Mouse (Mus musculus) c-Kit-positive CD71-positive TER-119-positive erythroid progenitor cells, embryonic 14.5 days (primary cell): ENCODE measurements at regions not wholly inside any gene's neighbourhood (a gene's known extent, or its start where the extent isn't known, plus 50 kb on each side); places are given as distances from the start of the nearest gene placed in this dataset.

ENCODE experiments used
- DNase-seq: peaks from one replicate; pipeline ENCODE4 v3.0.0-alpha.2; 2013; ENCODE audit warnings: low spot score

GRCm38 (mm10) chr11:45241671-45242070 lies 610.2 kb upstream of the Clint1 start:
- no peak for DNase-seq

GRCm38 (mm10) chr11:45244796-45245195 lies 607.1 kb upstream of the Clint1 start:
- no peak for DNase-seq

GRCm38 (mm10) chr11:45256019-45256418 lies 595.8 kb upstream of the Clint1 start:
- DNase-seq: no peak

DNA sequence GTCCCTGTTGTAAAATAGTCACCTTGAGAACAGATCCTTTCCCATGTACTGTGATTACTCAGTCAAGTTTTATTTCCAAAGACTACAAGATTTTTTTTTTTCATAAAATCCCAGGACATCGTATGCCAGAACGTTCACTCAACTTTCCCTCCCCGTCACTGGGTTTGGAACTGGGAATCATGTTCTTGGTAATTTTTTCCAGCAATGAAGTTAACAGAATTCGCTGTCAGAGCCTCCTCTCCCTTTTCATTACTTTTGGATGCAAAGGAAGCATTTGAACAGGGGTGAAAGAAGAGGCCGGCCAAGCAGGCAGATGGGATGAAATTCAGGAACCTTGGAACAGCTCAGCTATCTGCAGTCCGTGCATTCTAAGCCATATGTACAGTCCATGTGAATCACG lies 589.7 kb upstream of the Clint1 start:
- no peak for DNase-seq

GRCm38 (mm10) chr11:45264001-45264400 lies 587.9 kb upstream of the Clint1 start:
- DNase-seq: no peak

GRCm38 (mm10) chr11:45265171-45265988 lies 586.5 kb upstream of the Clint1 start:
- no peak for DNase-seq

DNA sequence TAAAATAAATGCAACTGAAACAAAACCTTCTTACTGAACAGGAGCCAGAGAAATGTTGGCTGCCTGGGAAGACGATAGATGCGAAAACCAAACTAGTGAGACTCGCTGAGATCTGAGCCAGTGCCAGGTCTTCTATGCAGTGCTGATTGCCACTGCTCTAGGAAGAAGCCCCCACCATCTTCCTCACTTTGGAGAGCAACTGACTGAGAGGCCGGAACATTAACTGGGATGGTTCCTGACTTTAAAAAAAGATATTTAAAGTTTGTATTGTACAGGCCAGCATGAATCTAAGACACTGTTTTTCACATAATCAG lies 585.9 kb upstream of the Clint1 start:
- no peak for DNase-seq

DNA sequence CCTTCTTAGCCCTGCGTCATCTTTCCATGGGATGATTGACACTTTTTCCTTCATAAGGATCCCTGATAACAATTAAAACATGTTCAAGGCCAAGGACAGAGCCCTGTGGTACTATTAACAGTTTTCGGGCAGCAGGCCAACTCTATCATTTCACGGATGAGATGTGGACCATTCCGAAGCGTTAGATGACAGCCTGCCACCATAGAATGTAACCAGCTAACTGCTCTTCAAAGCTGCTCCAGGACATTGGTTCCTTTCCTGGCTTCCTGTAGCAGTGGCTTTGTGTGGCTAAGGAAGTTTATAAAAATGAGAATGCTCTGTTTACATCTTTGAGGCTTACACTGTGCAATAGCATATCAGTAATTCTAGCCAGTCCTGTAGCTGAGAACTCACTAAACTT lies 582.6 kb upstream of the Clint1 start:
- no peak for DNase-seq

DNA sequence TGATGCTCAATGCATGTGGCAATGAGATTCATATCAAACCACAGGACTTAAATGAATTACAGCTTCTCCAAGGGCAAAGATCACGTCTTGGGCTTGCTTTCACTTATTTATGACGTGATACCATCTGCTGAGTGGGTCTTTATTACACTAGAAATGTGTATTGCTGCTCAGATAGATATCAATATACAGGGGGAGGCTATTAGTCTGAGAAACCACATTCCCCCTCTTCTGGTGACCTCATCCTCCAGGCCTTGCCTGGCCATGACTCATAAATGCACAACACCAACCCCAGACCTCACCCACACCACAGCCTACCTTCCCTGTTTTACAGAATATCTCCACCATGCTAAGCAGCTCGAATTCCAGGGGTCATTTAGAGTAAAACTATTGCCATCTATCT lies 580.6 kb upstream of the Clint1 start:
- DNase-seq: no peak

DNA sequence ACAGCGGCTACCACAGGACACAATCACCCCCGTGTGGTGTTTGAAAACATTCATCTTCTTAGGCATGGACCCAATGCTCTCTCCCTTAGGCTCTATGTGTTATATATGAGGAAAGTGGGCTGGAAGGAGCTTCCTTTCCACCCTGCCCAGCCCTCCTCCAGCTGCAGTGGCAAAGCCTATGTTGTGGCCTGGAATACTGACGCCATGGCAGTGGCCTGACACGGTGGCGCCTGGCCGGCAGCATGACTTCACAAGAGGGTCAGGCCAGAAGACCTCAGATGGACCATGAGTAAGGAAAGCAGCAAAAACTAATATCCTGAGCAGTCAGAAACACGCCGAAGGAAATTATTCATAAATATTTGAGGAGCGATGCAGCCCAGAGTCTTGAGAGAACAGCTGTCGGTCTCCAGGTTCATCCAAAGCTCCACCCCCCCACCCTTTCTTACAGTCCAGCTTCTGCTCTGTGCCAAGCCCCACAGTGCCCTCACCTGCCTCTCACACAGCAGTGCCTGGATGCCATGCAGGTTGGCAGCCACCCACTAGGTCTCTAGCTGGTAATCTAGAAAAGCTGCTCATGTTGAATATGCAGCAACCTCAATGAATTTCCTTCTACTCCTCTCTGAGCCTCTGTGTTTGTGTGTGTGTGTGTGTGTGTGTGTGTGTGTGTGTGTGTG lies 577.3 kb upstream of the Clint1 start:
- no peak for DNase-seq

- no peak for DNase-seq
Observed at GRCm38 (mm10) chr11:45275170-45275569, 576.7 kb upstream of the Clint1 start.

DNA sequence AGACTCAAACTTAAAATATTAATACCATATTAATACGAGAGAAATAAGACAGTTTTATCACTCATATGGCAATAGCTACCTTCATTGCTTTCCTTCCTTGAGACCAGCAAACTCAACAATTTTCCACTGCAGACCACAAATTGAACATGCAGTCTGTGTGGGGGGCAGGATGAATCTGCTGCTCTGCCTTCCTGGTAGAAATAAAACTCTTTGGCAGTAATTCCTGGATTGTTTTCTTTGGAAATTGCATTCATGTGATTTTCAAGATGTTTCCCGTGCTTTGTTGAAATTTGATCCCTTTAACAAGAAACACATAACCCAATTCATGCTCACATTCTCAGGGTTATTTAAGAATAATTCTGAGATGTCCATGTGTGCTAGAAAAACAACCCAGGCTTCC lies 555.1 kb upstream of the Clint1 start:
- DNase-seq: no peak

DNA sequence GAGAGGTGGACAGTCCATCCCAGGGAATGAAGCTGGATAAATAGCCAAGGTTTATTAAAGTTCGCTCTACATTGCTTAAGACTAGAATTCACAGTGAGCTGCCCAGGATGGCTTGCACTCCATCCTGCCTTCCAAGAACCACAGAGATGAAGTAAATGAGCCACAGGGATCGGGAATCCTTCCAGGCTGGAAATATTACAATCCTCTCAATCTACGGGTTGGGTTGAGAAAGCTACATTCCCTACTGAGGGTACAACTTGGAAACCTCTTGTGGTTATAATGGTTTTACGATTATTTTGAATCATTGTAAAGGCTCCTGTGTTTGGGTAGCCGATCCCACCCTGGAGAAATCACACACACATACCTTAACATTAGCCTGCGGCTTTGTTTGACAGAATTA lies 539.9 kb upstream of the Clint1 start:
- DNase-seq: no peak

- DNase-seq: no peak
Observed at GRCm38 (mm10) chr11:45323766-45324165, 528.1 kb upstream of the Clint1 start.

DNA sequence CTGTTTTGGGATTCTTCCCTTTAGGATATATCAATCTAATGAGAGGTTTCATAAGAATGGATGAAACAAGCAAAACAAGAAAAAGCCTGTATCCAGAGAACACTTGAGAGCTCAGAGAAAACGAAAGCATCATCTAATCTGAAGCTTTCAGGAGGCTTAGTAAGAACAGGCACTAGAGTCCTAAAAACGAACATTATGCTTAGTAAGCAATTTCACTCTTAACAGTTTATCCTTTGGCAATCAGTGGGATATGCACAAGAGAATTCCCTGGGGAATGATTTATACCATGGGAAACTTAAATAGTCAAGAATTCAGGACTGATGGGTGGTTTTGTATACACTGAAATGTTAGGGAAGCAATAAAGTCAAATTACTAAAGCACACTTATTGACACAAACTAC lies 521.5 kb upstream of the Clint1 start:
- no peak for DNase-seq

DNA sequence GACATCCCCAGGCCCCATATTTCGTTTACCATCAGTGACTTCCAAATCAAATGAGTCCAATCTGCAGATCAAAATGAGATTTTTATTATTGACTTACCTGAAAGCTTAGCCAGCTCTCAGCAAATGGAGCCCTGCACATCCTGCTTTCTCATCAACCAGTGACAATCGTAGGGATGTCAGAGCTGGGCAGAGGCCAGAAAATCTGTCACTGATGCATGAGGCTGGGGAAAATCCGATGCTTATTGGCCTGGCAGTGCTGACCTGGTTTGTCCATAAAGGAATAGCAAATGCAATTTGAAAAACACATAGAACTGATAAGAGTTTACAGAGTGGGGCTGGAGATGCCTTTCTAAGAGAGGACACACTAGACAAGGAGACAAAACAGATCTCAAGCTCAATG lies 518.1 kb upstream of the Clint1 start:
- DNase-seq: no peak

DNA sequence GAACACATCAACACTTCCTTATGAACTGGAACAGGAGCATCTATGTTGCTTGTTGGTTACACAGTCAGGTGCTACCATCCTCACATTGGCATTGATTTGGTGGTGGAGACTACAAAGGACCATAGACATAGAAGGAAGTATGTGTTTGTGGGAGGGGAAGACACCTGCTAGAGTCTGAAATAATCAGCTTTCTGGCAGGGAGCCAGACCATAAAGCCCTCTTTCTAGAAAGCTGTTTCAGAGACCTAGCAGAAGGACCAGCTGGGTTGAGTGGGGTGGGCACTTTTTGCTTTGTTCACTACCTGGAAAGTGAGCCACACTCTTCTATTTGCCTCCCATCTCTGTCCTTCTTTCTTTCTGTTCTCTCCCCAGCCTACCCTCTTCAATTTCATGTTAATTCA lies 502.5 kb upstream of the Clint1 start:
- no peak for DNase-seq

DNA sequence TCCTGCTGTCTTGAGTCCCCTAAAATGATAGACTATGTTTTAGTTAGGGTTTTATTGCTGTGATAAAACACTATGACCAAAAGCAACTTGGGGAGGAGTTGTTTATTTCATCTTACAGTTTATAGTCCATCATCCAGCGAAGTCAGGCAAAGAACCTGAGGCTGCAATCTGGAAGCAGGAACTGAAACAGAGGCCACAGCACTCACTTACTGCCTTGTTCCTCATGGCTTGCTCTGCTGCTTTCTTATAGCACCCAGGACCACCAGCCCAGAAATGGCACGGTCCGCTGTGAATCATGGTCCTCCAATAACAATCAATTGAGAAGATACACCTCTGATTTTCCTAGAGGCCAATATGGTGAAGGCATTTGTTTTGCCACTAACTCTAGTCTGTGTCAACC lies 486.5 kb upstream of the Clint1 start:
- DNase-seq: no peak

DNA sequence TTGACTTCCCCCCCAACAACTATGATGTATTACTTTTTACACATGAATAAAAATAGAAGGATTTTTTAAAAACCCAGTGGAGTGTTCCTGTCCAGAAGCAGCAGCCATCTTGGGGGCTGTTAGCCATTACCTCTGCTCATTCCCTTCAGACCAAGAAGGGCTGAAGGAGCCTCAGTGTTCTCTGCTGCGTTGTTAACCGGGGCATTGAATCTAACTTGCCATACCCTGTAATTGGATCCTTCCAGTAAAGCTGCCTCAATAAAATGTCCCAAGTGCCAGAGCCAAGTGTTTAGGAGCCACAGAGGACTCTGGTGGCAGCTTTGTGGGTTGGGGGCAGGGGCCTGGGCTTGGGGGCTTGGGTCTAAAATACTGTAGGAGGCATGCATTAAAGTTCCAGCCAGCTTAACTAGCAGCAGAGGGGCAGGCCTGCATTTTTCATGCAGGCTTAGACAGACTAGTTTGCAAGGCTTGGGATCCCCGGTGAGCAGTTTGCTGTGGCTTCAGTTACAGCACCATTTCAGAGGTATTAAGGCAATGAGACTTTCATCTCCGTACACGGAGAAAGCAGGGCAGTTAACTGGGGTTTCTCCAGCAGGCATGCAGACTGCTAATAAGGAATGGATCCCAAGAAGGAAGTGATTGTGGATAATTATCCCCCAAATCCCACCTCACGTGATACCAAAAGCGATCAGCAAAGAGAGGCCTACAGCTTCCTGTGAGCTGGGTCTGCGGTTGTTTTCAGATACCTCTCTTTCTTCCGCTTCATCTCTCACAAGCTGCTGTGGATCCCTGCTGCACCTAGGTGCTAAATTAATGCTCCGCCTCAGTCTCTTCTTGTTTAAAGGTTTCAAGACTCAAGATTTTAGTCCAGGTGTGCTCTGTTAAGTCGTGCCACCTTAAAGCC lies 462.4 kb upstream of the Clint1 start:
- no peak for DNase-seq

- DNase-seq: no peak
Observed at GRCm38 (mm10) chr11:45396009-45396408, 455.8 kb upstream of the Clint1 start.

DNA sequence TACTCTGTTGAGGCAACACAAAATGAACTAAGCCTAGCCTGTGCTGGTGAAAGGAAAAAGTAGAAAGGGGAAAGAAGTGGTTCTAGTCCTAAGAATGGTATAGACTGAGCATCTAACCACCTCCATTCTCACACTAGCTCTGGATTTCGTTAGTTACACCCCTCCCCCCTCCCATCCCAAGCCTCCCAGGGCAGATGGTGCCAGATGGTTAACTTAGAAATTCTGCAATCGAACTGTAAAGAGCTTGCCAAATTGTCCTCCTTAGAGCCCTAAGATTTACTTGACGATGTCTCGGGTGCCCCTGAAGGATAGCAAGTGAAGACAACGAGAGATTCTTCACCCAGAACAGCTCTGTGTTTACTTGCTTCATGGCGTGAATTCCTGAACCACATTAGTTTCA lies 453.7 kb upstream of the Clint1 start:
- DNase-seq: no peak

GRCm38 (mm10) chr11:45404377-45405029 lies 447.3 kb upstream of the Clint1 start:
- DNase-seq: no peak
